Mouse (Mus musculus) liver, postnatal 0 days (tissue): Measurements from ENCODE around the gene Creb3l2. TPM values are rescaled to one million over a fixed set of nuclear protein-coding genes. Genes with fewer than 3 reads are reported as not detected.

Source experiments
- ATAC-seq: fragments of 200-750 bp; cut with Nextera tagmentation; 2 replicates; pipeline ENCODE4 v1.8.0; 2017; ENCODE audit warnings: mild to moderate bottlenecking, moderate library complexity
- DNase-seq: peaks from one replicate; pipeline ENCODE4 v3.0.0-alpha.2; 2016
- H3K27ac ChIP-seq: fragments of 300-500 bp; sonication (generic); 2 replicates; pipeline ENCODE4 v1.5.1; 2014; ENCODE audit warnings: antibody characterized with exemption, moderate library complexity, mild to moderate bottlenecking, low read depth
- H3K27me3 ChIP-seq: fragments of 300-500 bp; sonication (generic); 2 replicates; pipeline ENCODE4 v1.6.1; 2014; ENCODE audit warnings: low read length, control low read depth, mixed read lengths; ENCODE audit not compliant: insufficient read depth
- H3K36me3 ChIP-seq: fragments of 300-500 bp; sonication (generic); replicated peaks from 2 replicates; pipeline ENCODE4 v1.6.1; 2014; ENCODE audit warnings: mild to moderate bottlenecking, control low read depth, low read length, moderate library complexity, mixed read lengths; ENCODE audit not compliant: insufficient read depth
- H3K4me1 ChIP-seq: fragments of 300-500 bp; sonication (generic); 2 replicates; pipeline ENCODE4 v1.6.1; 2014; ENCODE audit warnings: antibody characterized with exemption, mild to moderate bottlenecking, control low read depth; ENCODE audit not compliant: insufficient read depth
- H3K4me2 ChIP-seq: fragments of 300-500 bp; sonication (generic); 2 replicates; pipeline ENCODE4 v1.6.1; 2014; ENCODE audit warnings: low read depth, mild to moderate bottlenecking, low read length, moderate library complexity, mixed read lengths
- H3K4me3 ChIP-seq: fragments of 300-500 bp; sonication (generic); 2 replicates; pipeline ENCODE4 v1.5.1; 2014; ENCODE audit warnings: low read depth, low read length
- H3K9ac ChIP-seq: fragments of 300-500 bp; sonication (generic); replicated peaks from 2 replicates; pipeline ENCODE4 v1.6.1; 2014; ENCODE audit warnings: mild to moderate bottlenecking, moderate library complexity
- H3K9me3 ChIP-seq: fragments of 300-500 bp; sonication (generic); 2 replicates; pipeline ENCODE4 v1.6.1; 2016; ENCODE audit warnings: mild to moderate bottlenecking, control low read depth, low read length, mixed read lengths
- CTCF ChIP-seq: sonication (generic); IDR thresholded peaks from 2 replicates; pipeline ENCODE4 v1.5.1; 2016; ENCODE audit warnings: antibody characterized with exemption, low read depth
- EP300 ChIP-seq: IDR thresholded peaks from 2 replicates; pipeline ENCODE4 v1.6.1; 2016; ENCODE audit warnings: antibody characterized with exemption, low read depth, mild to moderate bottlenecking
- WGBS: fragments of 180-500 bp; shearing (Covaris S2); extraction: QIAGEN DNeasy Blood & Tissue Kit; methylation state at CpG from one replicate; pipeline ENCODE4 v1.1.7; 2014; ENCODE audit not compliant: insufficient replicate concordance; 5-methylcytosine and 5-hydroxymethylcytosine counted together
- polyA plus RNA-seq: library from polyadenylated mRNA; unstranded; fragments of >200 nt; fragmentation: Nextera tagmentation; extraction: Ambion mirVana; gene quantifications from 2 replicates; pipeline ENCODE4 v1.2.1, GENCODE M21; 2015

Gene Creb3l2
- polyA plus RNA-seq, 1 experiment from 2014 or later: 2.1 TPM

DNA sequence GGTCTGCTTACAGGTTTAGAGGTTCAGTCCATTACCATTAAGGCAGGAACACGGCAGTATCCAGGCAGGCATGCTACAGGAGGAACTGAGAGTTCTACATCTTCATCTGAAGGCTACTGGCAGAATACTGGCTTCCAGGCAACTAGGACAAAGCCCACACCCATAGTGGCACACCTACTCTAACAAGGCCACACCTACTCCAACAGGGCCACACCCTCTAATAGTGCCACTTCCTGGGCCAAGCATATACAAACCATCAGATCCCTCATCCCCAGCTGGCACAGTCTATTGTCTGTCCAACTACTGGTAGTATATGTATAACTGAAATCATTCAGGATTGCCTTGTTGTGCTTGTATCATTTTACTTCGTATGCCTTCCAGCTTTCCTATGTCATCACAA is 36.5 kb upstream of the Creb3l2 start:
- no peaks in the 10 kb centered on the region for H3K9me3 ChIP-seq
- 0 out of 2 replicates have a peak, but pooled peaks cover 3% of the 10 kb centered on the region for H3K4me1 ChIP-seq
- H3K27me3 ChIP-seq: no peaks in the 10 kb centered on the region
- 77% methylated on average over 2 of the region's 2 CpGs for WGBS
- DNase-seq (no peak), ATAC-seq (no peak)
- H3K4me2 ChIP-seq: no peak overlapping the region
- H3K9ac ChIP-seq: no peak overlapping the region
- no peaks in the 10 kb centered on the region for H3K36me3 ChIP-seq
- H3K4me3 ChIP-seq: no peak overlapping the region
- no peak for TF ChIP-seq CTCF
- TF ChIP-seq EP300: no peak
- no peak overlapping the region for H3K27ac ChIP-seq

DNA sequence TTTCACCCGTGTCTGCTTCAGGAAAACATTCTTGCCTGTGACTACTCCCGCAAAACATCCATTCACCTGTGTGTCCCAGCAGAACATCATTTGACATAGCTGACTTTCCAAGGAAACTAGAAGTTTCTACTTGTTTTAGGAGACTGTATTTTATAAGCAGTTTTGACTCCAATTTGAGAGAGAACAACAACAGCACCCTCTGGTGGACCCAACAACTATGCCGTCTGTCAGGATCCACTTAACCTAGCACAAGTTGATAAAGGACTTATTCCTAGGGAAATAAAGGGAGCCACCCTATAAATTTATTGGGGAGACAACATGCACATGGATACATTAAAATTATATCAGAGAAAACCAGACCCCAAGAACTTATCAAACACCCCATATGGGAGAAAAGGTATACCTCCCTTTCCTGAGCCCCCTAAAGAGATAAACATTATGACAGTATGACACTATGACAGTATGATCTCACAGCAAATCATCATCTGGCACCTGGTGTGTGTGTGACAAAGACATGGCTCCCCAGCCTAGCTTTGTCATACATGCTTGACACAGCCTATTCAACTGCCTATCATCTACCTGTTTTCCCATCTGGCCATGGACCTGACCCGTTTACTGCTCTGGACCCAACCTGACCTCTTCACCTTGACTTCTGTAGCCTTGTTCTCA is 31.9 kb upstream of the Creb3l2 start:
- no peaks in the 10 kb centered on the region for H3K36me3 ChIP-seq
- TF ChIP-seq EP300 (no peak), CTCF (peak; percentile 46)
- no peak overlapping the region for H3K27ac ChIP-seq
- 75% methylated on average over 4 of the region's 4 CpGs for WGBS
- no peaks in the 10 kb centered on the region for H3K4me1 ChIP-seq
- no peaks in the 10 kb centered on the region for H3K27me3 ChIP-seq
- no peak for ATAC-seq
- no peak overlapping the region for H3K4me3 ChIP-seq
- no peaks in the 10 kb centered on the region for H3K9me3 ChIP-seq
- no peak overlapping the region for H3K4me2 ChIP-seq
- H3K9ac ChIP-seq: no peak overlapping the region
- no peak for DNase-seq

DNA sequence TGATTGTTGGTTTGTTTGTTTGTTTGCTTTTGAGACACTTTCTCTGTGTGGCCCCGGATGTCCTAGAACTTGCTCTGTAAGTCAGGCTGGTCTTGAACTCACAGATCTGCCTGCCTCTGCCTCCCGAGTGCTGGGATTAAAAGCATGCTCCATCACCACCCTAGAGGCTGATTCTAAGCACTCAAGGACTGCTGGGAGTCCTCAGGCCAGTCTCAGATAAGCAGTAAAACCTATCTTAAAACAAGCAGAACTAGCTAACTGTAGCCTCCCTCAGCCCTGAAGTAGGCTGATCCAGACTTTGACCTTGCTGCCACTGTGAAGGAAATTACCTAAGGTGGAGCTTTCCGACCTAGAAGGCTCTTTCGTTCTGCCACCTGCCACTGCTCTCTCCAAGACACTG is 28.3 kb upstream of the Creb3l2 start:
- H3K27me3 ChIP-seq: no peaks in the 10 kb centered on the region
- 65% methylated on average over 4 of the region's 4 CpGs for WGBS
- H3K9me3 ChIP-seq: no peaks in the 10 kb centered on the region
- DNase-seq (no peak), ATAC-seq (no peak)
- H3K4me1 ChIP-seq: no peaks in the 10 kb centered on the region
- TF ChIP-seq EP300 (no peak), CTCF (no peak)
- H3K36me3 ChIP-seq: no peaks in the 10 kb centered on the region
- H3K4me2 ChIP-seq: no peak overlapping the region
- no peak overlapping the region for H3K9ac ChIP-seq
- H3K27ac ChIP-seq: no peak overlapping the region
- no peak overlapping the region for H3K4me3 ChIP-seq

DNA sequence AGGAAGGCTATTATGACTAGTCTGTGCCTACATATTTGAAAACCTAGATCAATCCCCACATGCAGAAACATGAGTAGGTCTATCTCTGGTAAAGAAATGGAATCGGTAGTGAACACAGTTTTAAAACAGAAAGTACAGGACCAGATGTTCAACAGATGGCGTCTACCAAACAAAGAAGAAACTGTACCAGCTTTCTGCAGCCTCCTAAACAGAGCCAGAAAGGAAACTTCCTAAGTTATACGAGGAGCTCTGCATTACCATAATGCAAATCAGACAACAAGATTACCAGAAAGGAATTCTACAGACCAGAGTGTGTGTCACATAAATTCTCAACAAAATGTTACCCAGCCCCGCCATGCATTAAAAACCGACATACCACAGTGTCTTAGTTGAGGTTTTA is 23.9 kb upstream of the Creb3l2 start:
- TF ChIP-seq EP300: no peak
- H3K4me1 ChIP-seq: no peaks in the 10 kb centered on the region
- DNase-seq (no peak), ATAC-seq (no peak)
- H3K4me2 ChIP-seq: no peak overlapping the region
- H3K36me3 ChIP-seq: no peaks in the 10 kb centered on the region
- WGBS: 71% methylated on average over 5 of the region's 5 CpGs
- no peak overlapping the region for H3K9ac ChIP-seq
- H3K27ac ChIP-seq: no peak overlapping the region
- no peak overlapping the region for H3K4me3 ChIP-seq
- H3K27me3 ChIP-seq: no peaks in the 10 kb centered on the region
- H3K9me3 ChIP-seq: no peaks in the 10 kb centered on the region

DNA sequence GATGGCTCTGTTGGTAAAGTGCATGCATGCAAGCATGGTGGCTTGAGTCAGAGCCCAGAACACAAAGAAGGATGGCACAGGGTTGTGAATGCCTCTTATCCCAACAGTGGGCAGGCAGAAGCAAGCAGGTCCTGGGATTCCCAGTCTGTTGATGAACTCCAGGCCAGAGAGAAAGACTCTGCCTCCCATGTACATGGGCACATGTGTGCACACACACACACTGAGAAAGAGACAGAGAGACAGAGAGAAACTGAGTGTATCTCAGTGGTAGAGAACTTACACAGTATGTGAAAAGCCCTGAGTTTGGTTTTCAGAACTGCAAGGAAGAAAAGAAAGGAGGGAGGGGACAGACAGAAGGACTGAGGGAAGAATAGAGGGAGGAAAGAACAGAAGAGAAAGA is 23.4 kb upstream of the Creb3l2 start:
- Histone ChIP-seq H3K4me1 (no peaks in the 10 kb centered on the region), H3K9ac (no peak overlapping the region), H3K27me3 (no peaks in the 10 kb centered on the region), H3K4me3 (no peak overlapping the region), H3K4me2 (no peak overlapping the region), H3K9me3 (no peaks in the 10 kb centered on the region), H3K36me3 (no peaks in the 10 kb centered on the region), H3K27ac (no peak overlapping the region)
- DNase-seq (no peak), ATAC-seq (no peak)
- no peak for TF ChIP-seq EP300
- no peak for TF ChIP-seq CTCF

DNA sequence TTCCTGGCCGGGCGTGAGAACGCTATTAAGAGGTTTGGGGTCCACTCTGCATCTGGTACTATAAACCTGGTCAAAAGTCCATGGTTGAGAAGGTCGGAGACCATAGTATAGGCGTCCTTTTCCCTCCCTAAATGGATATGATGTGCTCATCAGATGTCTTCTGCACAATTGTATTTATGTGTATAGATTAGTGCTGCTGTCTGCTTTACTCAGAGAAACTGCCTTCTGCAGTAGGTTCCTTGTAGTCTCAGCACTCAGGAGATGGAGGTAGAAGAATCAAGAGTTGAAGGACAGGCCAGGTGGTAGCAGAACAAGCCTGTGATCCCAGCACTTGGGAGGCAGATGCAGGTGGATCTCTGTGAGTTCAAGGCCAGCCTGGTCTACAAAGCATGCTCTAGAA is 22.6 kb upstream of the Creb3l2 start:
- TF ChIP-seq CTCF (no peak), EP300 (no peak)
- no peak overlapping the region; the same call in 1 of the 2 replicates for H3K9ac ChIP-seq
- no peaks in the 10 kb centered on the region for H3K36me3 ChIP-seq
- DNase-seq (no peak), ATAC-seq (peak; percentile 16; the same call in 1 of the 2 replicates)
- H3K27me3 ChIP-seq: no peaks in the 10 kb centered on the region
- peak overlapping the region; percentile 36 for H3K4me3 ChIP-seq
- H3K27ac ChIP-seq: no peak overlapping the region
- H3K4me2 ChIP-seq: peak overlapping the region; percentile 53
- H3K9me3 ChIP-seq: no peaks in the 10 kb centered on the region
- 4% methylated on average over 5 of the region's 5 CpGs for WGBS
- H3K4me1 ChIP-seq: no peaks in the 10 kb centered on the region
